Mouse (Mus musculus) heart, adult 9 months (tissue): Measurements from ENCODE around the gene Lipo4.
"Not testable (repeated sequence)": the region's sequence is repeated elsewhere in the genome, so short reads cannot be mapped to it uniquely, and the experiment has no call there.

ENCODE experiments used
- DNase-seq, 2 experiments: peaks; one replicate each; pipeline ENCODE4 v3.0.0; 2022; ENCODE audit warnings: low spot score in 2 of 2

Lipo4 gene

GRCm38 (mm10) chr19:33517680-33518079 lies at the start of gene Lipo4:
Gene Lipo4 (minus strand): TSS chr19:33517780.
- DNase-seq, result no peak

DNA sequence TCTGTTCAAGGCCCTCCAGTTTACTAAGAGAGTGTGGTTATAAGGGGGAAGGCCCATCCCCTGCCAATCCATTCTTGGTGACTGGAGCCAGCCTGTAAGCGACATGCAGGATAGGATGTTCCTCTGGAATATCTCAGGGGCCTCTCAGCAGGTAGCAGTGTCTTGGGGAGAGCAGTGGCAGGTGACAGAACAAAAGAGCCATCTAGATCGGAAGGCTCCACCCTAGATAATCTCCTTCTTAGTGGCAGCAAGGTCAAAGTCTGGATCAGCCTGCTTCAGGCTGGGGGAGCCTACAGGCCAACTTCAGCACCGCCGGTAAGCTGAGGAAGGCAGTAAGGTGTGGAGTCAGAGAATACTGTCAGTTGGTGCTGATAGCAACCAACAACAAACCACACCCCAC lies 61.2 kb downstream of the Lipo4 start:
- DNase-seq, result not testable (repeated sequence)

GRCm38 (mm10) chr19:33453725-33454124 lies 63.9 kb downstream of the Lipo4 start:
- DNase-seq, result no peak
